Mouse (Mus musculus) E14TG2a.4 (cell line): ENCODE data around the gene Slf2.

ENCODE experiments used
- H3K27me3 ChIP-seq: 2 replicates; pipeline ENCODE4 v1.6.1; 2014; ENCODE audit warnings: low read length, control low read depth; ENCODE audit not compliant: insufficient read depth
- H3K36me3 ChIP-seq: 2 replicates; pipeline ENCODE4 v1.6.1; 2014; ENCODE audit warnings: low read length, control low read depth; ENCODE audit not compliant: insufficient read depth
- H3K4me1 ChIP-seq: replicated peaks from 2 replicates; pipeline ENCODE4 v1.6.1; 2014; ENCODE audit warnings: low read depth, low read length, control low read depth
- H3K4me3 ChIP-seq: replicated peaks from 2 replicates; pipeline ENCODE4 v1.5.1; 2014; ENCODE audit warnings: mild to moderate bottlenecking, low read length
- H3K9me3 ChIP-seq: 2 replicates; pipeline ENCODE4 v1.6.1; 2014; ENCODE audit warnings: low read length, control low read depth
- CTCF ChIP-seq: conservative IDR thresholded peaks from 2 replicates; pipeline ENCODE4 v1.5.1; 2014; ENCODE audit warnings: low read length
- NANOG ChIP-seq: IDR thresholded peaks from 2 replicates; pipeline ENCODE4 v1.6.1; 2014; ENCODE audit warnings: borderline replicate concordance, low read length, mixed read lengths
- POU5F1 ChIP-seq: IDR thresholded peaks from 2 replicates; pipeline ENCODE4 v1.6.1; 2014; ENCODE audit warnings: low read length, borderline replicate concordance

Gene Slf2

DNA sequence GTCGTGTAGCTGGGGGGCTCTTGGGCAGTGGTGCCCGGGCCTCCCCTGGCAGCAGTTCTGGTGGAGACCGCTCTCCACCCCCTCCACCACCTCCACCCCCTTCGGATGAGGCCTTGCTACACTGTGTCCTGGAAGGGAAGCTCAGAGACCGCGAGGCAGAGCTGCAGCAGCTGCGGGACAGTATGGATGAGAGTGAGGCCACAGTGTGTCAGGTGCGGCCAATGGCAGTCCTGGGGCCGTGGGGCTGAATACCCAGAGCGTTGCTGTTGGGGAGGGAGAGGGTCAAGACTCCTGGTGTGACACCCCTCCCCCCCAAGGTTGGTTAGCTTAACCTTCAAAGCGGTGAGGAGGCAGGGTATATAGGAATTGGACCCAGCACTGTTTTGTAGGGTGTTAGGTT, 93.0 kb downstream of the Slf2 start:
- TF ChIP-seq CTCF, result no peak
- TF ChIP-seq POU5F1, result no peak
- TF ChIP-seq NANOG, result no peak
- Histone ChIP-seq H3K27me3 (peaks cover 53% of the 10 kb centered on the region), H3K4me1 (peaks cover 80% of the 10 kb centered on the region), H3K9me3 (no peaks in the 10 kb centered on the region), H3K36me3 (peaks cover 49% of the 10 kb centered on the region), H3K4me3 (0 out of 2 replicates have a peak overlapping the region, but pooled peaks have one; percentile 17)

- H3K36me3 ChIP-seq, result peaks cover 49% of the 10 kb centered on the region
- H3K4me3 ChIP-seq, result peak overlapping the region; percentile 60
Measured at GRCm38 (mm10) chr19:45024775-45025174, 93.8 kb downstream of the Slf2 start.

GRCm38 (mm10) chr19:45025937-45026568, 95.1 kb downstream of the Slf2 start:
- H3K9me3 ChIP-seq, result no peaks in the 10 kb centered on the region
- peaks cover 58% of the 10 kb centered on the region for H3K27me3 ChIP-seq
- TF ChIP-seq NANOG (no peak), POU5F1 (no peak), CTCF (no peak)
- peaks cover 48% of the 10 kb centered on the region for H3K36me3 ChIP-seq
- H3K4me1 ChIP-seq, result peaks cover 76% of the 10 kb centered on the region
- peak overlapping the region; percentile 71 for H3K4me3 ChIP-seq

More at GRCm38 (mm10) chr19:45024775-45025174, 93.8 kb downstream of the Slf2 start:
- H3K27me3 ChIP-seq, result peaks cover 58% of the 10 kb centered on the region
- H3K9me3 ChIP-seq, result no peaks in the 10 kb centered on the region
- H3K4me1 ChIP-seq, result peaks cover 80% of the 10 kb centered on the region
- TF ChIP-seq POU5F1, result no peak
- no peak for TF ChIP-seq CTCF
- TF ChIP-seq NANOG, result no peak

DNA sequence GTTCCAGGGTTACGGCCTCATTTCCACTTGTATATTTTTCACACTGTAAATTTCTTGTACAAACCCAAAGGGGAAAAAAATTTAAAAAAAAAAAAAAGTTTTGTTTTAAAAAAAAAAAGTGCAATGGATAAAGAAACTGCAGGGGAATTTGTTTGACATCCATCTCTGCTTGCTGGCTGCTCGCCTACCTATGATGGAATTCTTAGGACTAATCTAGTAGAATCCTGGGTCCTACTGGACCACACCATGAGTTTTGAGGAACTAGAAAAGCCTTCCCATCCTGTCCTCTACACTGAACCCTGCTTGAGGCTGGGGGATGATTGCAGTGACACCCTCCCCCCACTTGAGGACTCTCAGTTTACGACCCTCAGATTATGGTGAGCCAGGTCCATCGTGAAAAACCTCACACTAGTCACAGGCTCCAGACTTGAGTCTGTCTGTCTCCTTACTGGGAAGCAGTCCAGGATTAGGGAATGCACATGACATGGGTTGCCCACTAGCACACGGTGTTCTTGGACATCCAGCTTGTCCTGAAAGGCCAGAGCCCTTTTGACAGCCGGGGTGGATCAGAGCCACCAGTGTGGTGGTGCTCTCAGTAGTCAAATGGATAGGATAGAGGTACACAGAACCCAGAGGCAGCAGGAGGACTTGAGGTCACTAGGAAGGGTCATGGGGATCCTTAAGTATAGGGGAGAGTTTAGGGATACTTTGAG, 96.2 kb downstream of the Slf2 start:
- peaks cover 58% of the 10 kb centered on the region for H3K27me3 ChIP-seq
- H3K4me3 ChIP-seq, result peak overlapping the region; percentile 71; the same call in 1 of the 2 replicates
- TF ChIP-seq NANOG, result no peak
- H3K9me3 ChIP-seq, result no peaks in the 10 kb centered on the region
- peaks cover 37% of the 10 kb centered on the region for H3K36me3 ChIP-seq
- H3K4me1 ChIP-seq, result peaks cover 77% of the 10 kb centered on the region

- Histone ChIP-seq H3K27me3 (peaks cover 58% of the 10 kb centered on the region), H3K4me1 (peaks cover 84% of the 10 kb centered on the region), H3K4me3 (peak overlapping the region; percentile 67), H3K9me3 (no peaks in the 10 kb centered on the region), H3K36me3 (peaks cover 31% of the 10 kb centered on the region)
- no peak for TF ChIP-seq CTCF
- no peak for TF ChIP-seq NANOG
- no peak for TF ChIP-seq POU5F1
Measured at GRCm38 (mm10) chr19:45027848-45028247, 96.9 kb downstream of the Slf2 start.

GRCm38 (mm10) chr19:45028746-45029145, 97.8 kb downstream of the Slf2 start:
- Histone ChIP-seq H3K36me3 (peaks cover 27% of the 10 kb centered on the region), H3K4me1 (peaks cover 87% of the 10 kb centered on the region), H3K27me3 (peaks cover 55% of the 10 kb centered on the region), H3K9me3 (no peaks in the 10 kb centered on the region), H3K4me3 (peak overlapping the region; percentile 67)
- TF ChIP-seq NANOG (no peak), POU5F1 (no peak), CTCF (no peak)

DNA sequence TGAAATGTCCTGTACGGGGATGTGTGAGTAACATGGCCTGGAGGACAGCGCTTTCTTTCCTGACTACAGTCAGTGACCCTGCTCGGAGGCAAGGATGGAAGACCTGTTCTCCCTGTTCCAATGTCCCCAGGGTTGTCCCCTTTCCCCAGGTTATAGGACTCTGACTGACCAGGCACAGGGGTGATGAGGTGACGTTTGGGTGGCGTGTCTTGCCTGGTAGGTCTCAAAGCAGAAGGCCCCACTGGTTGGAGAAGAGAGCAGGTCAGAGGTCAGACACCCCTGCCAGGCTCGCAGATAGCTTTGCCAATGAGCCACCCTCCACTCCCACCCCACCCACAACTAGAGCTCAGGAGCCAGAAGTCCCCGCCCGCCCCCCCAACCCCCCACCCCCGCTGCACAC, 98.6 kb downstream of the Slf2 start:
- TF ChIP-seq POU5F1 (no peak), CTCF (no peak), NANOG (no peak)
- Histone ChIP-seq H3K9me3 (no peaks in the 10 kb centered on the region), H3K4me1 (peaks cover 81% of the 10 kb centered on the region), H3K36me3 (peaks cover 25% of the 10 kb centered on the region), H3K4me3 (no peak overlapping the region), H3K27me3 (peaks cover 49% of the 10 kb centered on the region)

DNA sequence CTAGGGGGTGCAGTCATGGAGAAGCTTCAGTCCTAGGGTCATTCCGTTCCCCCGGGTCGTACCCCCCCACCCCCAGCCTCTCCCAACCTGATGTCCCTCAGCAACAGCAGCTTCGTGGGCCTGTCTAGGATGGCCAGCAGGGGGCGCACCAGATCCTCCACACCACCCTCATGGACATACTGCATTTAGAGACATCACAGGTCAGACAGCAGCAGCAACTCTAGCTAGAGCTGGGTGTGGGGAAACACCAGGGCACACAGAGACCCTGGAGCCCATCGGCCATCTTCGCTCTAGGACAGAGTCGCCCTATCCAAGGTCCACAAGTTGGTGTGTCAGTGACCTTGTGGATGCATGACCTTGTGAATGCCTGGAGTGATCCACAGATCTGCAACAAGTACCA, 99.2 kb downstream of the Slf2 start:
- Histone ChIP-seq H3K4me3 (no peak overlapping the region), H3K9me3 (no peaks in the 10 kb centered on the region), H3K27me3 (peaks cover 44% of the 10 kb centered on the region), H3K4me1 (peaks cover 75% of the 10 kb centered on the region), H3K36me3 (peaks cover 25% of the 10 kb centered on the region)
- peak; percentile 76 for TF ChIP-seq CTCF
- no peak for TF ChIP-seq POU5F1
